26 mouse cellular contexts compared by ENCODE assay signal in genomic region chr5:136182830-136183229, GRCm38 (mm10). TPM values are rescaled to one million over a fixed set of nuclear protein-coding genes. Genes with fewer than 3 reads are reported as not detected.
DNase-seq lines count a peak whose midpoint lies in the region; ATAC-seq and TF ChIP-seq lines count a peak whose summit lies in the region.
"Had no signal": no experiment of that assay in that cellular context is flagged by ENCODE, and none has a peak within 500 bp of the region (broad histone marks: within the 10 kb centered on the region; RNA-seq: fewer than 3 reads in every experiment).

No protein-coding gene starts in this region.

- peak overlapping the region; percentile 15 for H3K4me3 ChIP-seq in megakaryocyte, embryonic 14.5 days (replicated peaks)
- no peak overlapping the region; the same call in 1 of the 2 replicates for H3K4me3 ChIP-seq in G1E (ENCODE audit: low read depth, low read length)
- no peak overlapping the region for H3K4me3 ChIP-seq in liver, embryonic 12.5 days
- H3K4me3 ChIP-seq: forebrain, embryonic 10.5 days; forebrain, embryonic 13.5 days; gastrocnemius, adult 2 months; heart, embryonic 12.5 days; heart, embryonic 15.5 days; hindbrain, embryonic 12.5 days; hindbrain, embryonic 15.5 days had no signal

- peaks cover 49% of the 10 kb centered on the region for H3K4me1 ChIP-seq in megakaryocyte, embryonic 14.5 days
- H3K4me1 ChIP-seq in G1E (ENCODE audit: insufficient read depth, low read depth, low read length) = peaks cover 69% of the 10 kb centered on the region
- H3K4me1 ChIP-seq in liver, embryonic 12.5 days = peaks cover 15% of the 10 kb centered on the region
- H3K4me1 ChIP-seq: heart, embryonic 12.5 days; heart, embryonic 15.5 days; hindbrain, embryonic 12.5 days; hindbrain, embryonic 15.5 days had no signal

- 28% methylated on average over 4 of the region's 4 CpGs for WGBS in liver, embryonic 12.5 days (ENCODE audit: insufficient replicate concordance)

- no peaks in the 10 kb centered on the region for H3K9me3 ChIP-seq in megakaryocyte, embryonic 14.5 days
- no peaks in the 10 kb centered on the region for H3K9me3 ChIP-seq in G1E (replicated peaks)
- no peaks in the 10 kb centered on the region for H3K9me3 ChIP-seq in liver, embryonic 12.5 days (replicated peaks)
- H3K9me3 ChIP-seq: forebrain, embryonic 10.5 days; forebrain, embryonic 13.5 days; heart, embryonic 12.5 days; heart, embryonic 15.5 days; hindbrain, embryonic 12.5 days; hindbrain, embryonic 15.5 days had no signal

- H3K36me3 ChIP-seq in megakaryocyte, embryonic 14.5 days (replicated peaks; ENCODE audit: low read length) = peaks cover 92% of the 10 kb centered on the region
- peaks cover 94% of the 10 kb centered on the region for H3K36me3 ChIP-seq in G1E (replicated peaks)
- H3K36me3 ChIP-seq in liver, embryonic 12.5 days = peaks cover 96% of the 10 kb centered on the region

- ATAC-seq in megakaryocyte, adult 5-6 weeks (ENCODE audit: poor library complexity, severe bottlenecking) = no peak
- peak; percentile 72 for ATAC-seq in G1E (ENCODE audit: extremely low read depth, insufficient number of reproducible peaks, low FRiP score, poor library complexity, severe bottlenecking)
- peak; percentile 31; the same call in 1 of the 2 replicates for ATAC-seq in common myeloid progenitor, adult 5-6 weeks (replicated peaks; ENCODE audit: low read depth, poor library complexity, severe bottlenecking)
- no peak for ATAC-seq in liver, embryonic 12.5 days
- ATAC-seq: CD4-positive, CD25-positive, alpha-beta regulatory T cell, adult 4 months; forebrain, embryonic 13.5 days; forebrain, embryonic 16.5 days had no signal

- DNase-seq in G1E (ENCODE audit: low spot score) = peak; percentile 60
- DNase-seq in gastrocnemius, adult 18-20 months (ENCODE audit: low spot score) = no peak
- DNase-seq in cerebellum, postnatal 25 days = no peak
- DNase-seq: adrenal gland, adult 2 months; adrenal gland, postnatal 14 days; cerebellum, adult 11 months; cerebellum, adult 2 months; cerebellum, adult 9-11 months; cerebellum, postnatal 36 days; gastrocnemius, adult 2 months; gastrocnemius, postnatal 14 days; heart, adult 18-20 months; heart, postnatal 10 days; heart, postnatal 4 days had no signal

- no peak overlapping the region for H3K27ac ChIP-seq in liver, embryonic 12.5 days
- H3K27ac ChIP-seq: forebrain, embryonic 10.5 days; forebrain, embryonic 13.5 days; gastrocnemius, adult 2 months; heart, embryonic 15.5 days; hindbrain, embryonic 12.5 days; hindbrain, embryonic 15.5 days had no signal

- TF ChIP-seq CTCF in G1E (IDR thresholded peaks at IDR 0.05; ENCODE audit: low read depth, low read length) = no peak

- H3K9ac ChIP-seq in liver, embryonic 12.5 days = no peak overlapping the region
- H3K9ac ChIP-seq: forebrain, embryonic 13.5 days; heart, embryonic 12.5 days; heart, embryonic 15.5 days; hindbrain, embryonic 12.5 days; hindbrain, embryonic 15.5 days had no signal

- H3K27me3 ChIP-seq in megakaryocyte, embryonic 14.5 days (replicated peaks) = no peaks in the 10 kb centered on the region
- no peaks in the 10 kb centered on the region for H3K27me3 ChIP-seq in G1E (ENCODE audit: insufficient read depth, low read length)
- H3K27me3 ChIP-seq in liver, embryonic 12.5 days (replicated peaks) = no peaks in the 10 kb centered on the region
- H3K27me3 ChIP-seq: forebrain, embryonic 13.5 days; heart, embryonic 12.5 days; heart, embryonic 15.5 days; hindbrain, embryonic 12.5 days; hindbrain, embryonic 15.5 days had no signal

- H3K4me2 ChIP-seq in liver, embryonic 12.5 days = no peak overlapping the region
- H3K4me2 ChIP-seq: forebrain, embryonic 13.5 days; heart, embryonic 12.5 days; heart, embryonic 15.5 days; hindbrain, embryonic 12.5 days; hindbrain, embryonic 15.5 days had no signal

RNA-seq across cellular contexts. Expression of gene Orai2, which starts 12.3 kb away (rescaled TPM):
- 23.2 and 25.7 TPM in 2 replicates for polyA plus RNA-seq in megakaryocyte, embryonic 14.5 days (2012; ENCODE audit: insufficient read depth, low replicate concordance)
- 26.1 and 26.5 TPM in 2 replicates for total RNA-seq in megakaryocyte, adult 5-6 weeks (2015)
- 42.8 and 48.1 TPM in 2 replicates for total RNA-seq in megakaryocyte, adult 5-6 weeks (2017)
- 53.1 and 56.3 TPM in 2 replicates for total RNA-seq in G1E (2014; fragmentation: Nextera tagmentation)
- total RNA-seq in G1E (2017) = 43.4 and 43.8 TPM in 2 replicates
- polyA plus RNA-seq in G1E (2012) = 50.2 and 53.8 TPM in 2 replicates
- total RNA-seq in common myeloid progenitor, adult 5-6 weeks (2017) = 26.4 and 33.7 TPM in 2 replicates
- polyA plus RNA-seq in liver, embryonic 12.5 days (2016; fragmentation: Nextera tagmentation; extraction: Ambion mirVana) = 4.4 and 6.7 TPM in 2 replicates
- under 1 TPM; 0.55 to 0.64 TPM for total RNA-seq in gastrocnemius, adult 18-20 months (2021)

RNA-seq across cellular contexts. Expression of gene Prkrip1, which starts 15.9 kb away (rescaled TPM):
- polyA plus RNA-seq in megakaryocyte, embryonic 14.5 days (2012; ENCODE audit: insufficient read depth, low replicate concordance) = 19.4 and 67.8 TPM in 2 replicates
- total RNA-seq in megakaryocyte, adult 5-6 weeks (2015) = 8.7 and 15.7 TPM in 2 replicates
- total RNA-seq in megakaryocyte, adult 5-6 weeks (2017) = 46.0 and 50.7 TPM in 2 replicates
- total RNA-seq in G1E (2014; fragmentation: Nextera tagmentation) (12.8 and 13.1 TPM in 2 replicates), G1E (2017) (47.5 and 55.5 TPM in 2 replicates)
- 52.3 and 64.5 TPM in 2 replicates for polyA plus RNA-seq in G1E (2012)
- 24.2 and 67.2 TPM in 2 replicates for total RNA-seq in common myeloid progenitor, adult 5-6 weeks (2017)
- polyA plus RNA-seq in liver, embryonic 12.5 days (2016; fragmentation: Nextera tagmentation; extraction: Ambion mirVana) = 36.3 and 41.3 TPM in 2 replicates
- 10 to 100 TPM; 19.4 to 23.8 TPM for total RNA-seq in gastrocnemius, adult 18-20 months (2021)

RNA-seq across cellular contexts. Expression of gene Alkbh4, which starts 46.9 kb away (rescaled TPM):
- polyA plus RNA-seq in megakaryocyte, embryonic 14.5 days (2012; ENCODE audit: insufficient read depth, low replicate concordance) = 37.3 and 77.1 TPM in 2 replicates
- total RNA-seq in megakaryocyte, adult 5-6 weeks (2015) = 14.0 and 19.8 TPM in 2 replicates
- 11.2 and 15.2 TPM in 2 replicates for total RNA-seq in megakaryocyte, adult 5-6 weeks (2017)
- total RNA-seq in G1E (2014; fragmentation: Nextera tagmentation) (21.9 and 24.5 TPM in 2 replicates), G1E (2017) (12.4 and 16.4 TPM in 2 replicates)
- polyA plus RNA-seq in G1E (2012) = 36.8 and 38.6 TPM in 2 replicates
- 11.8 and 14.3 TPM in 2 replicates for total RNA-seq in common myeloid progenitor, adult 5-6 weeks (2017)
- polyA plus RNA-seq in liver, embryonic 12.5 days (2016; fragmentation: Nextera tagmentation; extraction: Ambion mirVana) = 17.0 and 18.8 TPM in 2 replicates
- total RNA-seq in gastrocnemius, adult 18-20 months (2021) = 1 to 10 TPM; 3.8 to 4.9 TPM

RNA-seq across cellular contexts. Expression of gene Lrwd1, which starts 47.0 kb away (rescaled TPM):
- polyA plus RNA-seq in megakaryocyte, embryonic 14.5 days (2012; ENCODE audit: insufficient read depth, low replicate concordance) = 47.2 and 54.5 TPM in 2 replicates
- 12.3 and 16.0 TPM in 2 replicates for total RNA-seq in megakaryocyte, adult 5-6 weeks (2015)
- total RNA-seq in megakaryocyte, adult 5-6 weeks (2017) = 40.9 and 58.5 TPM in 2 replicates
- total RNA-seq in G1E (2014; fragmentation: Nextera tagmentation) (16.6 and 16.9 TPM in 2 replicates), G1E (2017) (43.3 and 51.8 TPM in 2 replicates)
- 92.6 and 112 TPM in 2 replicates for polyA plus RNA-seq in G1E (2012)
- 48.9 and 57.0 TPM in 2 replicates for total RNA-seq in common myeloid progenitor, adult 5-6 weeks (2017)
- 53.4 and 54.5 TPM in 2 replicates for polyA plus RNA-seq in liver, embryonic 12.5 days (2016; fragmentation: Nextera tagmentation; extraction: Ambion mirVana)
- 1 to 10 TPM; 4.2 to 4.4 TPM for total RNA-seq in gastrocnemius, adult 18-20 months (2021)

Comparison
In these comparisons a context has a peak if more than half of its experiments do, and no peak if none do; other contexts are left out.
1. ATAC-seq: peak in G1E (single experiment) and common myeloid progenitor, adult 5-6 weeks (single experiment); none in megakaryocyte, adult 5-6 weeks (single experiment) and liver, embryonic 12.5 days (single experiment).
2. RNA of gene Orai2, which starts 12.3 kb away (total RNA-seq): 43.4 to 56.3 TPM in G1E, 26.1 to 48.1 TPM in megakaryocyte, adult 5-6 weeks and 26.4 to 33.7 TPM in common myeloid progenitor, adult 5-6 weeks; 0.55 to 0.64 TPM in gastrocnemius, adult 18-20 months; every median in the first group is over 10 times any median in the second.